Mouse (Mus musculus) liver, adult (tissue): ENCODE measurements around the gene Pmpca.
A peak's percentile ranks its signal among the peaks of the same experiment; 100 is the strongest.

Experiments
- GATA4 ChIP-seq: IDR thresholded peaks from 2 replicates; pipeline ENCODE4 v1.6.1; 2014; ENCODE audit warnings: mild to moderate bottlenecking, low read length; ENCODE audit not compliant: insufficient replicate concordance

Pmpca gene

GRCm38 (mm10) chr2:26389154-26389690, at the start of gene Pmpca, which contains the start of gene Entr1:
Gene Pmpca, plus strand, starts transcription at chr2:26389339.
Gene Entr1, minus strand, starts transcription at chr2:26389316.
- peak; percentile 17; the same call in 1 of the 2 replicates for TF ChIP-seq GATA4

DNA sequence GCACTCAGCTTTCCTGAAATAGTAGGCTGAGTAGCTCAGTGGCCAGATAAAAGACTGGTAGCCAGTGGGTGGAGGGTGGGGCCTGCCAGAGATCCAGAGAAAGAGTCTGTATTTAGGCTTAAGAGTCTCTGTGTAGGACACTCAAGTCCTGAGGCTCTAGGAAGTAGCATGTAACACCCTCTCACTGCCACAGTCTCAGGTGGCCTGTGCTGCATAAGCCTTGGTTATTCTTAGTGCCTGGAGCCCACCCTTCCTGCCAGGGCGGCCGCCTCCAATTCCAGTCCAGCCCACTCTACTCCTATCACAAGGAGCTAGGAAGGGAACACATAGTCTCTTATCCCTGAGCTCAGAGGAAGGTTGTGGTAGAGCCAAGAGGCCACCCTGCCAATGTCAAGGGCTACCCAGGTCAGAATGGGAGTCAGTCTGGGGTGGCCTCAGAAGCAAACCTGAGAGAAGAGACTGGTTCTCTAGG, 47.6 kb upstream of the Pmpca start:
- TF ChIP-seq GATA4 = peak; percentile 31; the same call in 1 of the 2 replicates

GRCm38 (mm10) chr2:26342044-26342443, 47.1 kb upstream of the Pmpca start:
- TF ChIP-seq GATA4 = no peak

DNA sequence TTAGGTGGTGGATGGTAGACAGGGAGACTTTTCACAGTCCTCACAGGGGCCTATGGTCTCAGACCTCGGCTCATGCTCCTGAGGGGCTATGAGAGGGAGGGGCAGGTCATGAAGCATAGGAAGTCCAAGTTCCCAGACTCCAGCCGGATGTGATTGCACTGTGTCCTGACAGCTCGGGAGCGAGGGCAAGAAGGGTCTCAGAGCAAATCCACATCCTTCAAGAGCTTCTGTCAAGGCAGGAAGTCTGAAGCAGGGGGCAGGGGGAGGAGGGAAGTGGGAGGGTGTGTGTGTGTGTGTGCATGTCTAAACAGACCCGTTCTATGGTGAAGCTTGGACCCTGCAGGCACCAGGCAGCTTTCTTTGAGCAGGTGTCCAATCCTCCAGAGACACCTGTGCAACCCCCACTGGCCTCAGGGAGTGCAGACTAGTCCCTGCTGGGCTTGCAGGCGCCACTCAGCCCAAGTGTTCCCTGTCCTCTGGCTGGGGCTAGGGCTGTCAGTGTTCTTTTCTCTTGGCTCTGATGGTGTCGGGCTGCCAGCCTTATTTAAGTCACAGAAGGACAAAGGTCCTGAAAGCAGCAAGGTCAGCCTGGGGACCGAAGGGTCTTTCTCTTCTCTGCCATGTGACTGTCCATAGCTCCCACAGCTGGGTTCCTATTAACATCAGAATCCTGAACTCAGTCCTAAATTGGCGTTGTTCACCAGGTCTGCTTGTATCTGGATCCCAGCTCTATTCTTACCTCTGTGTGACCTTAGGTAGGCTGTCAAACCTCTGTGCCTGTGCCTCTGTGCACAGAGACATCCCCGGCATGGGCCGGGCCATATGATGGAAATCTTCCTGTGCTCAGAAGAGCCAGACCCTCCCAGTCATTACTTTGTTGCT, 46.3 kb upstream of the Pmpca start:
- TF ChIP-seq GATA4 = no peak

DNA sequence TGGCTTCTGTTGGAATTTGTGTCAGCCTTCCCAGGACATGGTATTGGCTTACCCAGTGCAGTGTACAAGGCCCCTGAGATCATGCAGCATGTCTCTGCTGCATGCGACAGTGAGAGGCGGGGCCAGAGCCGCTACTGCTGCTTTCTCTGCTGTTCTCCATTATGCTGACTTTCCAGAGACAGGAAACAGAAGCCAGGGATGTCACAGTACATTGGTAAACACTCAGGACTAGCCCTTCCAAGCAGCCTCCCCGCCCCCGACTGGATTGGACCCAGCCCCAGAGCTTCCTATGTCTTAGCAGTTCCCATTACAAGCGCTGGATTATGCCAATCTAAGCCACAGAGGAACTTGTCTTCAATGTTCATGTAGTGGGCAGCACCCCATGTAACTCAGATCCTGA, 40.9 kb upstream of the Pmpca start:
- TF ChIP-seq GATA4 = no peak

GRCm38 (mm10) chr2:26351358-26352290, 37.5 kb upstream of the Pmpca start, which contains the start of gene Dnlz:
Gene Dnlz, minus strand, starts transcription at chr2:26352110.
- no peak for TF ChIP-seq GATA4

DNA sequence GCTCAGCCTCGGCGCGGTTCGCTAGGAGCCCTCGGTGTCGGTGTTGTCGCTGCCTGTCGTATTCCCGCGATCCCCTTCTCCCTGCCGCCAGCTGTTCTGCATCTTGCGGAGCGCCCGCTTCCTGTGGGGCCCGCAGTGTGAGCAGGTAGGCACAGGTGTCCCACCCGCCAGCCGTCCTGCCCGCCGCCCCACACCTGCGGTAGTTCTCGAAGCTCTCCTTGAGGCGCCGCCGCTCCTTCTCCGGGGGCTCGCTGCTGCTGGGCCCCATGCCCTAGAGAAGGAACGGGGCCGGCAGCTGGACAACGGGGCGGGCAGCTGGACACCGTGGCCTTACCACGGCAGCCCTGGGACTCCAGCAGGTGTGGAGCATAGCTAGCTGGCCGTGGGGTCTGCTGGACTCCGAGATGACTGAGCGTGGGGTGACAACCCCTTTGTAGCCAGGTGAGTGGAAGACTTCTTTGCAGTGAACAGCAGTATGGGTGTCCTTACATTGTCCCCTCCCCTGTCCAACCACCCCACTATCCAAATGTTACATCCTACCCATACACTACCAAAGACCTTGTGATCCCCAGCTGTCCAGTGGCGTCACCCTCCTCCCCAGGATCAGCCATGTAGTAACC, 36.7 kb upstream of the Pmpca start:
- no peak for TF ChIP-seq GATA4

GRCm38 (mm10) chr2:26353066-26353980, 35.8 kb upstream of the Pmpca start:
- no peak for TF ChIP-seq GATA4

DNA sequence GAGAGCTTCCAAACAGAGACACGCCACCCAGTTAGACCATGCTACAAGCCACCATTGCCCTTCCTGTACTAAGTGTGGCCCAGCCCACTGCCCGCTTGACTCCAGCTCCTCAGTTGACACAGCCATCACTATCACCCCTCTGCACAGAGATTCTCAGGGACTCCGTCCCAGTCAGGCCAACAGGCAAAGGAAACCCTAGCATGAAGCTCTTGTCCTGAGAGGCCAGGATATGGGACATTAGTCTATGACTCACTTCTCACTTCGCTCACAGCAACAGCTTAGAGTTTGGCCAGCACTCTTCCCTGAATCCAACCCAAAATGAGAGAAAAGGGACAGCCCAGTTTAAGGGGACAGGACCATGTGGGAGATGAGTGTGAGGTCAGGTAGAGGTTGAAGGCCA, 34.7 kb upstream of the Pmpca start:
- TF ChIP-seq GATA4 = no peak

DNA sequence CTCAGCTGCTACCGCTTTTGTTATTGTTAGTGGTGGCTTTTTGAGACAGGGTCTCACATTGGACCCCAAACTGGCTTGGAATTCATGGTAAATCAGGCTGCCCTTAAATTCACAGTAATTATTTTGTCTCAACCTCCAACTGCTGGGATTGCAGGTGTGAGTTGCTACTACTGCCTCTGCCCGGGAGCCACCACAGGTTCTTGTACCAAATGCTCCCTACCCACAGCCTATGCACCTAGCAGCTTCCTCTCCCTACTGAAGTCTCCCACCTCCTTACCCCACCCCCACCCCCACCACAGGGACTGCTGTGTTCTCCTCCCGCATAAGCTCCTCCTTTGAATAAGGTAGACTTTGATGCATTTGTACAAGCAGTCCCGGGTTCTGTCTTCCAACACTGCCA, 32.9 kb upstream of the Pmpca start:
- TF ChIP-seq GATA4 = no peak

DNA sequence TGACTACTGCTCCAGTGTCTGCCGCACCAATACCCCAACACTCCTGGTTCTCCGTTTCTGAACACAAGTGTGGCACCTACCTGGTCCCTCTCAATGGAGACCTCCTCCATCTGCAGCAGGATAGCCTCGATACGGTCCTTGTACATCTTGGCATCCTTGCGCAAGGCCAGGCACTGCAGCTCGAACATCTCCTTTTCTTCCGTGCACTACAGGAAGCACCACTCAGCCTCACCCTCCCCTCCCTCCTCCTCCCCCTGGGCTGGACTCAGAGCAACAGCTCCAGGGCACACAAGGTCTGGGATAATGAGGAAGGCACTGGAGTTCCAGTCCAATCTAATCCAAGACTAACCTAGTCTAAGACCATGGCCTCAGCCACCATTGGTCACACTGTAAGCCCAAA, 32.5 kb upstream of the Pmpca start:
- TF ChIP-seq GATA4 = no peak

GRCm38 (mm10) chr2:26357484-26357883, 31.7 kb upstream of the Pmpca start:
- no peak for TF ChIP-seq GATA4

GRCm38 (mm10) chr2:26358667-26359320, 30.3 kb upstream of the Pmpca start:
- no peak for TF ChIP-seq GATA4

- no peak for TF ChIP-seq GATA4
Measured at GRCm38 (mm10) chr2:26359983-26360382, 29.2 kb upstream of the Pmpca start.

DNA sequence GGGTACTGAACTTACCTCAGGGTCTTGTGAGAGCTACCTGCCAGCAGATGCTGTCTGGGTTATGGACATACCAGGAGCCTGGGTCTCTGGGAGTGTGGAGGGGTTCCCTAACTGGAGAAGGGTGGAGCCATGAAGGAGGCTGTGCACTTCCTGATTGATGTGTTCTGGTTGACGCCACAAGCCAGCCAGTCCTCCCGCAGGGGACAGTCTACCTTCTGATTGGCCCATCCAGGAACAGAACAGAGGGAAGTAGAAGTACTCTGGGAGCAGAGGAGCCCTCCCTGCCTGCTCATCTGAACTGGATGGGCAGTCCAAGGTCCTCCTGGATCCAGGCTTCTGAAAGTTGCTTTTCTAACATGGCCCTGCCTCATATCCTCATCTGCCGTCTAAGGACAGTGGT, 28.4 kb upstream of the Pmpca start, which contains the start of gene Card9:
Card9 (minus strand) TSS at position 147 of the 400 bp plus-strand sequence.
- no peak for TF ChIP-seq GATA4
